Mouse (Mus musculus): ENCODE measurements around the gene Lrrc75a. TPM values are rescaled to one million over a fixed set of nuclear protein-coding genes. Genes with fewer than 3 reads are reported as not detected.

The Lrrc75a gene
- total RNA-seq, 2 experiments from 2014 or later = 4.4 to 7.1 TPM

DNA sequence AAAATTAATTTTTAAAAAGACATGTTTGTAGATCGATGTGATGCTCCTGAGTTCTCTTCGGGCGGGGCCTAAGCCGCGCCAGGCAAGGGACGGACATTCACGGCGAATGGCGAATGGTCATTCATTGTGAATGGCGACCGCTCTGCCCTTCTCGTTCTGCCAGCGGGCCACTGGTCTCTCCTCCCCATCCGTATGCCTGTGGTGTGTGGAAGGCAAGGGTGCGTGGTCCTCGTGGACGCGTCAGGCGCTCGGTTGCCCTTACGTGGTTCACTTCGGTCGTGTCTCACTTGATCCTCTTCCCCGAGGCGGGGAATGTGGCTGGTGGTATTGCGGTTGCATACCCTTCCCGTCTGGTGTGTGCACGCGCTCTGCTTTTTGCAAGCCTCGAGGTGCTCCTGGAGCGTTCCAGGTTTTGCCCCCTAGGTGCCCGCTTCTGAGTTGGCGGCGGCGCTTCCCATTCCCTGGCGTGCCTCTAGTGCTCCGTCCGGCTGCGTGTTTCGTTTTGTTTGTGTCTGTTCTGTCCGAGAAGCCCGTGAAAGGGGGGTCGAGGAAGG is 87.8 kb downstream of the Lrrc75a start:
- intact Hi-C loops (cut with DNase I) = no loop called here
- DNase-seq = peak in 1 of 2 experiments; percentile 19

DNA sequence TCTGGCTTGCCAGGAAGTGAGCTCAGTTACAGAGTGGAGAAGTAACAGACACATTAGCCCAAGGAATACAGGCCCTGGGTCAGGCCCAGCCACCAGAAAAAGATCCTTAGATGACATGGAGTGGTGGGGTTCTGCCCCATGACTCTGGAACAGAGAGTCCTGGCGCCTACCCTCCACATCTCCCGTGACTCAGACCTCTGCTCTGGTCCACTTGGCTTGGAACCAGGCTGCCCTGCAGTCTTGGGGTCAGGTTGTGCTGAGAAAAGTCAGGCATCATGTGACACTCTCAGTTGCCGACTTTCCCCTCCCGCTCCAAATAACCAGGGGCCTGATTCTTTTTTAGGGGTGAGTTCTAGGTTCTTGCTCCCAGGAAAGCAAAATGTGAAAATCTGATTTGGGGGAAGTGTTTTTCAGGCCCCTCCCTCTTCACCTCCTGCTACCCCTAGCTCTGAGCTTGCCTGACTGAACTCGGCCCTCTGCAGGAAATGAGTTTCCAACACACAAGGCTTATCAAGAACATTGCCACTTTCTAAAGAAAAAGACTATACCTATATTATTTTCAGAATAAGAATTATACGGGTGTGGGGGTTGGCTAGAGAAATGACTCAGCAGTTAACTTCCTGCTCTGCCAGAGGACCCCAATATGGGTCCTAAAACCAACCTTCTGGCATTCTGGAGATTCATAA is 89.2 kb downstream of the Lrrc75a start:
- intact Hi-C loops (cut with DNase I) = no loop called here
- DNase-seq = peak; percentile 64 to 72

DNA sequence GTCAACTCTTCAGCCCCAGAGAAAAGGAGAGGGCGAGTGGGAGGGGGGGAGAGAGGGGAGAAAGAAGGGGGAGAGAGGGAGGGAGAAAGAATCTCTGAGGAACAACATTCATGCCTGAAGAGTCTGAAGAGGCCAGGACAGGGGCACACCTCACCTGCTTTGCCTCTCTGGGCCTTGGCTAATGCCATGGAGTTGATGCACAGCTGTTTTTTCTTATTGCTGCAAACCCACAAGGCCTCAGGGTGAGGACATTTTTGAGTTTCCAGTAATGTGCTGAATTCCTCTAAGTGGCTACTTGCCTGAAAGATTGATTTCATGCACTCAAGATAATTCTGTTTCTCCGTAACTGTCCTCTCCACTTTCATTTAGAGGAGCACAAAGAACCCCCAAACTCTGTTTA is 90.2 kb downstream of the Lrrc75a start:
- intact Hi-C loops (cut with DNase I) = no loop called here
- DNase-seq = no peak

DNA sequence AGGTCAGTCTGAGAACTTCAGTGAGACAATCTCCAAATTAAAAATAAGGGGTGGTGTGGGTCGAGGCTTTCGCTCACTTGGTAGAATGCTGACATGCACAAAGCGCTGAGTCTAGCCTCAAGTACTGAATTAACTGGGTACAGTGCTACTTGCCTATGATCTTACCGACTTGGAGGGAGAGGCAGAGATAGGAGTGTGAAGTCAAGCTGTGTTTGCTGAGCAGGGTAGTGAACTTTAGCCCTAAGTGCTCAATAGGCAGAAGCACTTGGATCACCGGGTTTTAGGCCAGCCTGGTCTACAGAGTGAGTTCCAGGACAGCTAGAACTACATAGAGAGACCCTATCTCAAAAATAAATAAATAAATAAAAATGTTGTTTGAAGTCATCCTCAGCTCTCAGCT is 91.1 kb downstream of the Lrrc75a start:
- DNase-seq = no peak
- intact Hi-C loops (cut with DNase I) = no loop called here

DNA sequence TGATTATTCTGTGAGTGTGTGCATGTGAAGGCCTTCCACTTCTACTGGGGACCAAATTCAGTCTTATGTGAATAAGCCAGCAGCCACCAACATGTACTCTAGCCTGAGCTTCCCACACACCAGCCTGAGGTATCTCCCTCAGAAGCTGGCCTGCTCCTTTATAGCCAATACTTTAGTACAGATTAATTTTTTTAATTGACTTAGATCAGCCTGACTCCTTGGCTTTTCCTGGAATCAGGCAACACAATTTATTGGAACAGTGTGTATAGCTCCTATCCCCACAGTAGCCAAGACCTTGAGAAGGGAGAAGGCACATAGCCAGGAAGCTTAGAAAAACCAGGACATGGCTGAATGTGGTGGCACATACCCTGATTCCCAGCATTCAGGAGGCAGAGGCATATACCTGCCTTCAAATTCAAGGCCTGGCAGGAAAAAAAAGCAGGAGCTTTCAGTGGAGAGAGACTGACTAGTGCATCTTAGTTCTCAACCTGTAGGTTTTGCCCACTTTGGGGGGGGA is 92.4 kb downstream of the Lrrc75a start:
- intact Hi-C loops (cut with DNase I) = no loop called here
- no peak for DNase-seq

DNA sequence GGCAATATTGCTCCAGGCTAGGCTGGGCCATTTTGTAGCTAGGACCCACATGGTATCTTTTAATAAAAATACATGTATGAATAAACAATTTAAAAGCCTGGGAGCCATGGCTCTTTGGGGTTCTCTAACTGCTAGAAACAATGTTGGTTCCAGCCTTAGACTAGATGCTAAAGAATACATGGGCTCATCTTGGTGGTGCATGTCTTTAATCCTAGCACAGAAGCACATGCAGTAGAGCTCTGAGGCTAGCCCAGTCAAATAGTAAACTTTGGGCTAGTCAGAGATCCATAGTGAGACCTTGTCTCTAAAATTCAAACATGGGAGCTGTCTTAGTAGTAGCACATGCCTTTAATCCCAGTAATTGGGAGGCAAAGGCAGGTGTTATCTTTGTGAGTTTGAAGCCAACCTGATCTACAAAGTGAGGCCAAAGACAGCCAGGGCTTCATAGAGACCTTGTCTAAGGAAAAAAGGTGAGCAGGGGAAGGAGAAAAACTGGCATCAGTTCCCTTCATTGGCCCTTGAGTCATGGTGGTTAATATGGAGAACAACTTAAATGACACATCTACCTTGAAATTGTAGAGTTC is 93.3 kb downstream of the Lrrc75a start:
- intact Hi-C loops (cut with DNase I) = no loop called here
- DNase-seq = no peak

Other genes starting within 250 kb of the Lrrc75a start
- gene Pigl, start 190.1 kb downstream of the Lrrc75a start, total RNA-seq (2021) = 1 to 10 TPM; 2.9 to 3.3 TPM
- 100 to 1,000 TPM; 119 to 134 TPM for gene Ncor1, start 190.0 kb downstream of the Lrrc75a start, total RNA-seq (2021)
- gene Cenpv, start 109.3 kb downstream of the Lrrc75a start, total RNA-seq (2021) = 10 to 100 TPM; 22.8 to 25.0 TPM
- 100 to 1,000 TPM; 708 to 720 TPM for gene Ubb, start 97.4 kb downstream of the Lrrc75a start, total RNA-seq (2021)
- 1 to 10 TPM; 2.8 to 2.9 TPM for gene Trpv2, start 74.0 kb downstream of the Lrrc75a start, total RNA-seq (2021)
- gene Mmgt2, start 141 bp upstream of the Lrrc75a start, total RNA-seq (2021) = 1 to 10 TPM; 5.4 to 9.9 TPM
- gene Zfp287, start 83.4 kb upstream of the Lrrc75a start, total RNA-seq (2021) = 1 to 10 TPM; 2.0 to 2.6 TPM
- not detected for gene Gm10428, start 104.6 kb upstream of the Lrrc75a start, total RNA-seq (2021)
- gene Zfp286, start 140.9 kb upstream of the Lrrc75a start, total RNA-seq (2021) = 1 to 10 TPM in 1 of 2 experiments, under 1 TPM in 1; 0.70 to 1.1 TPM
- 1 to 10 TPM; 6.8 to 7.1 TPM for gene Trim16, start 171.7 kb upstream of the Lrrc75a start, total RNA-seq (2021)
- under 1 TPM in 1 of 2 experiments, not detected in 1; 0.30 TPM for gene Fbxw10, start 198.5 kb upstream of the Lrrc75a start, total RNA-seq (2021)
- 10 to 100 TPM; 18.6 to 18.8 TPM for gene Tvp23b, start 230.9 kb upstream of the Lrrc75a start, total RNA-seq (2021)

All from heart, postnatal 36 days (tissue).